Mouse (Mus musculus): ENCODE data around the gene Hoxd4.

- TF ChIP-seq CTCF (IDR thresholded peaks at IDR 0.05) (no peak), POLR2A (IDR thresholded peaks at IDR 0.05; ENCODE audit: insufficient read depth, low read depth, low read length) (no peak), EP300 (IDR thresholded peaks at IDR 0.05; ENCODE audit: insufficient read depth, low read depth, low read length) (no peak)
Observed at GRCm38 (mm10) chr2:74680561-74681398, 30.9 kb upstream of the Hoxd4 start.

Measured in heart, adult 2 months (tissue).